Mouse (Mus musculus) 3T3-L1 (cell line): ENCODE measurements around the gene Ufd1.
A peak's percentile ranks its signal among the peaks of the same experiment; 100 is the strongest.
"Not testable (repeated sequence)": the region's sequence is repeated elsewhere in the genome, so short reads cannot be mapped to it uniquely, and the experiment has no call there.

ENCODE experiments used
- DNase-seq: peaks from one replicate; pipeline ENCODE4 v3.0.0-alpha.2; 2015; ENCODE audit warnings: low read depth, low spot score

Ufd1 gene

GRCm38 (mm10) chr16:18809001-18809400 is 2.6 kb upstream of the Ufd1 start:
- no peak for DNase-seq

GRCm38 (mm10) chr16:18811032-18811431 is 547 bp upstream of the Ufd1 start:
- peak; percentile 21 for DNase-seq

DNA sequence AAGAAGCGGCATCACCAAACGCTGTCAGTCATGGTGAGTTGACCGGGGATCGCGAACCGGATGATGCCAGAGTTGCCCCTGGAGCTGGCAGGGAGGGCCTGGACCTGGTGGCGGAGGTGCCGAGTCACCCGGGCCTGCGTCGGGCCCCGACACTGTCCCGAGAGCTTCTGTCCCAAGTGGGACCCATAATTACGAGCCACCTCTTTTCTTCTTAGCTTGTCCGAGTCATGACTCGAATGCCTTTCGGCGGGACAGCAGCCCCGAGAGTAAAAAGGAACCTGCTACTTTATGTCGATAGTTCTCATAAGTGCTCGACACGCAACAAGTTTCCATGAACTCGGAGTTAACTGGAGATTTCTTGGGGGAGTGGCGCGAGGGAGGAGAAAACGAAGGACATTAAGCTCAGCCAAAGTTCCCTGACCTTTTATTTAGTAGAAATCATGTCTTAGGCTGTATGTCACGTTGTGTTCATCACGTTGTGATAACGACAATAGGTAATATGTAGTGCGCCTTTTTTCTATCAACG is 869 bp downstream of the Ufd1 start:
- no peak for DNase-seq

DNA sequence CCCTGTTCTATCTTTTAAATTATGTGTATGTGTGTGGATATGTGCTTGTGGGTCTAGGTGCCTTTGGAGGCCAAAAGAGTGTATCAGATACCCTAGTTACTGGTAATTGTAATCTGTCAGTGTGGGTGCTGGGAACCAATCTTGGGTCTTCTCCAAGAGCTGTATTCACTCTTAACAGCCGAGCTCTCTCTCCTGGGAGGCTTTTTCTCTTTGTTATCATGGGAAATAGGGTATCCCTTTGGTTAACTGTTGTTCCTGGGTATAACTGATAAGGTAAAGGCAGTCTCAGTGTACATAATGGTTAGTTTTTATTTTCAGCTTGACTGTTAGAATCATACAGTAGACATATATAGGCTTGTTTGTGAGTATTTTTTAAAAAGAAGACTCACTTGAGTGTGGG is 10.8 kb downstream of the Ufd1 start:
- no peak for DNase-seq

DNA sequence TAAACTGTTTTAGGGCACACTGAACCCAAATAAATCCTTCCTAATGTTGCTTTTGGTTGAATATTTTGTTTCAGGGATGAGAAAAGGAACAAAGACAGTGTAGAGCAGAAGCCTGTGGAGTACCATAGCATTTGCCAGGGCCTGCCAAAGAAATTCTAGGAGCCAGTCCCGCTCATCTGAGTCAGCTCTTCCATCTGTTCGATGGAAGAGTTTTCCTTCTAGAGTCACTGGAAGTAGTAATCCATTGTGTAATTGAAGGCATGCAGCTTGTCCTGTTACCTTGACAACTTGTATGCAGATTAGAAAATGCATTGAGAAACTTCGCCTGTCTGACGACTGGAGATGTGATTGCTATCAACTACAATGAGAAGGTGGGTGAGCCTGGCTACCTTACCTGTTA is 11.3 kb downstream of the Ufd1 start:
- DNase-seq: no peak

GRCm38 (mm10) chr16:18828630-18829029 is 17.1 kb downstream of the Ufd1 start:
- no peak for DNase-seq

GRCm38 (mm10) chr16:18829102-18829501 is 17.5 kb downstream of the Ufd1 start:
- DNase-seq: no peak

DNA sequence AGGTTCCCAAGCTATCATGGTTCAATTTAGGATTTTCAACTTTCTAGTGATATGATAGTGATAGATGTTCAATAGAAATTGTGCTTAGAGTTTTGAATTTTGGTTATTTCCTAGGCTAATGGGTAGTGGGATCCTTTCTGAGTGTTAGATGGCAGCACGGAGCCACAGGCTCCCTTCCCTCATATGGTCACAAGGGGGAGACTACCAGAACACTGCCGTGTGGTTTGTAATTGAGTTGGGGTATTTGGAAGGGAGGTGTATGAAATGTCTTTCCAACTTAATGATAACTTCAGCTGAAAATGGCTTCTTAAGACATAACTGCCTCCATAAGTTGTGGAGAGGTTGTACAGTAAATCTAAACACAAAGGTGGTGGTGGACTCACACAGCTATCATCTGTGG is 21.9 kb downstream of the Ufd1 start:
- DNase-seq: no peak

DNA sequence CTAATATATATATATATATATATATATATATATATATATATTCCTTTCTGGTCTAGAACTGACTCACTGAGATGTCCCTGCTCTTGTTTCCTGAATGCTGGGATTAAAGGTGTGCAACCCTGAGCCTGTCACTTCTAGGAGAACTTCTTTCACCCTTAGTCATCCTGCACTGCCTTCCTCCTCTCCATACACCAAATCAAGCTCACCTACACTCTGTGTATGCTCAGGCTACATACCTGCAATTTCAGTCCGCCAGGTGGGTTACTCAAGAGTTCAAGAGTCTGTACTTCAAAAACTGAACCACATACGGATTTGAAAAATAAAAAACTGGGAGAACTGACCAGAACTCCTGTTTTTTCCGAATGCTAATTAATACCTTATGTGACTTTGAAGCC is 24.5 kb downstream of the Ufd1 start:
- no peak for DNase-seq

DNA sequence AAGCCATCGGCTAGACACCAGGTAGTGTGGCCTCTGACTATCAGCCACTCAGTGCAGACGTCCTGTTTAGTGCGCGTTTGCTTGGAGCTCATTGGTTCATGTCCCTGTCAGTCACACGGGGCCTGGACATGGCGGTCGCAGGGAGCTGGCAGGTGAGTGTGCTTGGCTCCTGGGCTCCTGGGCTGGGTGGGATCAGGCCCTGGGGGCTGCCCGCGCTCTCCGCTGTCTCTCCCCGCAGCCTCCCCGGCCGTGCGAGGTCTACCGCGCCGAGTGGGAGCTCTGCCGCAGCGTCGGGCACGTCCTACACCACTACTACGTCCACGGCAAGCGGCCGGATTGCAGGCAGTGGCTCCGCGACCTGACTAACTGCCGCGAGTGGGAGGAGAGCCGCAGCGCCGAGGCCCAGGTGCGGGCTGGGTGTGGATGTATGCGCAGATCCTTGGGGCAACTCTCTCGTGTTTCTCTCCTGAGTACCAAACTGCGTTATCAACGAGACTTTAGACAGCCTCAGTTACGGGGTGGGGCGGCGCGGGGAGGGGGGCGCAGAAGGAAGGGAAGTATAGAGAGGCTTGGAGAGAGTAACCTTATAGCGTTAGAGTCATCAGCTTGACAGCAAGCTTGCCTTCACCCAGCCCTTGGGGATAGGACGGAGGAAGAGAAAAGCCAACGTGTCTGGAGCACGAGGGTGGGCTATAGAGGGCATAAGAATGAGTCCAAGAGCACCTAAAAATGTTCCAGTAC is 25.1 kb downstream of the Ufd1 start, which contains the start of the genes 2510002D24Rik and Gm28539:
TSS of gene 2510002D24Rik (plus strand) at position 111 of the 741 bp plus-strand sequence.
TSS of gene Gm28539 (plus strand) at position 117 of the 741 bp plus-strand sequence.
- no peak for DNase-seq

GRCm38 (mm10) chr16:18838346-18838745 is 26.8 kb downstream of the Ufd1 start:
- DNase-seq: no peak

- DNase-seq: no peak
Measured at GRCm38 (mm10) chr16:18846301-18846820, 34.8 kb downstream of the Ufd1 start.

DNA sequence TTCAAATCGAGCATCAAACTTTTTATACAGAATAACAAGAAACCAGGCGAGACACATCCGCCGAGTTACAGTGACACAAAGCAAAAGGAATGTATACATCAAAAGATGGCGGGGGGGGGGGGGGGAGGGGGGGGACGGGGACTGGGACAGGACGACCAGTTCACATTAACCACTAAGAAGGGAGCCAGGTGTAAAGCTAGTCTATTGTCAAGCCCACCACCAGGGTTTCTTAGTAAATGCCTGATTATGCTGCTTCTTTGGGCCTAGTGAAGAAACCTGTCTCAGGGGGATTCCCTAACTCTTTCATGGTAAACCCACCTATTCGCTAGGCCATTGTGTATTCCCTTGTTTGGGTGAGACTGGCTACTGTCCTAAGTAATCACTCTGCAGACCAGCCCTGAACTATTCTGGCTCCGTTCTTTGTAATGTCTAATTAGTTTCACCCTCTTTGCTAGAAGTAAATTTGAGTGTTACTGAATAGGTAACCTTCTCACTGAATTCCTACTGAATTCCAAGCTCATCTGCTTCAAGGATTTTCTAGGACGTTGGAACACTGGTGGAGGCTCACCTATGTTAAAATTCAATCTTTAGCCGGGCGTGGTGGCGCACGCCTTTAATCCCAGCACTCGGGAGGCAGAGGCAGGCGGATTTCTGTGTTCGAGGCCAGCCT is 38.1 kb downstream of the Ufd1 start:
- DNase-seq: not testable (repeated sequence)

DNA sequence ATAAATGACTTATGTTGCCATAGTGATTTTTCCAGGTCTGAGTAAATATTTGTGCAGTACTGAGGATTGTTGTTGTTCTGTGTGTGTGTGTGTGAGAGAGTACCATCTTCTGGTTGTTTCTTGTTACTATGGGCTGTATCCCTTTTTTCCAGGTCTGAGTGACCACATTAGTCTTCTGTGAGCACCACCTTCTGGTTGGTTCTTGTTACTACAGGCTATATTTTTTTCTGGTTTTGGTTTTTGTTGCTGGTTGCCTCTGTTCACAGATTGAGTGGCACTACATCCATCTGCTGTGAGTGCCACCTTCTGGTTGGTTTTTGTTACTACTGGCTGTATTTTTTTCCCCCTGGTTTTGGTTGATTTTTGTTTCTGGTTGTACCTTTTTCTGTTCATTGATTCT is 47.0 kb downstream of the Ufd1 start:
- DNase-seq: peak; percentile 69

GRCm38 (mm10) chr16:18860186-18860585 is 48.6 kb downstream of the Ufd1 start:
- peak; percentile 99 for DNase-seq

DNA sequence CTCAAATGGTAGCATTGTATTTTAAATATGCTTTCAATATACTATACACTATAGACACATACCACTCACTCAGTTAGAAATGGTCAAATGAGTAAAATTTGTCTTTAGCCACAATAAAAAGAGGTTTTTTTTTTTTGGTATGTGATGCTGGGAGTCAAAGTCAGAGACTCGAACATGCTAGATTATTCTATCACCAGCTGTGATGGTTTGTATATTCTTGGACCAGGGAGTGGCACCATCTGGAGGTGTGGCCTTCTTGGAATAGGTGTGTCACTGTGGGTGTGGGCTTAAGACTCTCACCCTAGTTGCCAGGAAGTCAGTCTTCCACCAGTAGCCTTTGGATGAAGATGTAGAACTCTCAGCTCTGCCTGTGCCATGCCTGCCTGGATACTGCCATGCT is 58.9 kb downstream of the Ufd1 start:
- DNase-seq: not testable (repeated sequence)

DNA sequence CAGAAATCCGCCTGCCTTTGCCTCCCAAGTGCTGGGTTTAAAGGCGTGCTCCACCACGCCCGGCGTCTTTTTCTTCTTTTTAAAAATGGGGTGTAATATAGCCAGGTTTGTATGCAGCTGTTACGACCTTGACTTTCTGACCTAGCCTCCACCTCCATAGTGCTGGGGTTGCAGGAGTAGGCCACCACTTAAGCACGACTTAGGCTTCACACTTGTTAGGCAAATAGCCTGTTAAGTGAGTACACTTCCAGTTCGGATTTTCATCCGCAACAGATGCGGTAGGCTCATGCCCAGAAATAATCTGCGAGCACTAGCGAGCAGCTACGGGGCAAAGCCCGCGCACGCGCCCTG is 64.5 kb downstream of the Ufd1 start:
- DNase-seq: no peak

DNA sequence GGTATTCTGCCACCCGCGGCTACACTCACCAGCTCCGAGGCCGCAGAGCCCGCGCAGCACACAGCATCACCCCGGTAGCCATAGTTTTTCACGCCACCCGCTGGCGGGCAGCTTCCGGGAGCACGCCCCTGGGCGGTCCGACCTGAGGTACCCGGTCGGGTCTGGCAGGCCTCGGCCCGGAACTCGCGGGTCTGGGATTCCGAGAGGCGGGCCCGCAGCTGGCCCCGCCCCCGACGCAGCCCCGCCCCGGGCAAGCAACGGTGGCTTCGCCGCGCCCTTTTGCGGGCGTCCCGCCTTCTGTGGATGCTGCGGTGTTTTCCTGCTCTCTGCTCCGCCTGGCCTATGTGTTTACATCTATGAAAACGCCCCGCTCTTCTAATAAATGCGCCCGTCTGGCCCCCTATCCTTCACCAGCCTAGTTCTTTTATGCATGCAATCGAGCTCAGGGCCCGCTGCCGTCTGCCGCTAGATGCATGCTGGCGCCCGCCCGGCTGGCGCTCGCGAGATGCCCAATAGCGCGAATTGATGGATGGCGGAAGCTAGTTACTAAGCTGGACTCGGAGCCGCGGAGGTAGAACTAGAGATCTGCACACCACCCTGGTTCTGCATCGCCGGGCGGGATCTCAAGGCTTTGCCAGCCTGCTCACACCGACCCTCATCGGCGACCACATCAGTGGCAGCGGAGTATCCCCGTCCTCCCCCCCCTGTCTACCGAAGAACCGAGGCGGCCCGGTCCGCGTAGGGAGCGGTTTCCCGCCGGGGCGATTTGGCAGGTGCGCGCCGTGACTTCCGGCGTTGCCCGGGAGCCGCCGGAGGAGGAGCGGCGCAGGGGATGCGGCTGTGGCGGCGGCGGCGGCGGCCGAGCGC is 65.1 kb downstream of the Ufd1 start, which contains the start of the genes Mrpl40 and Hira:
TSS of gene Mrpl40 (minus strand) at position 421 of the 867 bp plus-strand sequence.
TSS of gene Hira (plus strand) at position 596 of the 867 bp plus-strand sequence.
- DNase-seq: peak; percentile 94

- DNase-seq: peak; percentile 91
Measured at GRCm38 (mm10) chr16:18877386-18878090, 66.0 kb downstream of the Ufd1 start.

- no peak for DNase-seq
Measured at GRCm38 (mm10) chr16:18878091-18878720, 66.6 kb downstream of the Ufd1 start.
